Mouse (Mus musculus): ENCODE measurements around the gene Fto.

DNA sequence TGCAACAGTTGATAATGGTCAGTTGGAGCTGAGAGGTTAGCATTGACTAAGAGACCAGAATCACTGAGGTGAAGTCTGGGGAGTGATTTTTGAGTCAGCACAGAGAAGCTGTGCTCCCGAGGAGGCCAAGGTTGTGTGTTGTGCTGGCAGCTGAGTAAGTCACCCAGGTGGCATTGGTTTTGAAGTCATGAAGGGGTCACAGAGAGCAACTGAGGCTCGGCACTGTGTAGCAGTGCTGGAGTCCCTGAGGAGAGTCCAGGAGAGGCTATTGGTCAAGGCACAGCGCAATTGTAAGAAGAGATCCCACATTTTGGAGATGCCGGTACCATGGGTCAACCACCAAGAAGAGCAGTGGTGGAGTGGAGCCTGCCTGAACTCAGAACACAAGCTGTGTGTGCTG lies 11.6 kb downstream of the Fto start:
- no peak for TF ChIP-seq POLR2A (IDR thresholded peaks at IDR 0.05; ENCODE audit: borderline replicate concordance, extremely low read depth, low read depth, low read length)
- no peak for TF ChIP-seq CTCF (IDR thresholded peaks at IDR 0.05; ENCODE audit: insufficient read depth, low read length)

All from lung, adult 2 months (tissue).